Mouse (Mus musculus) embryonic facial prominence, embryonic 10.5 days (tissue): ENCODE results near the gene Fcer1g. TPM values are rescaled to one million over a fixed set of nuclear protein-coding genes. Genes with fewer than 3 reads are reported as not detected.

ENCODE experiments used
- polyA plus RNA-seq: library from polyadenylated mRNA; unstranded; fragments of >200 nt; fragmentation: Nextera tagmentation; extraction: Ambion mirVana; gene quantifications from 2 replicates; pipeline ENCODE4 v1.2.1, GENCODE M21; 2016

The Fcer1g gene
- polyA plus RNA-seq, 1 experiment from 2014 or later, result 16.5 TPM

Other genes starting within 250 kb of the Fcer1g start
- 0.31 TPM in 1 of 2 replicates, not detected in the other for gene Fcgr4, start 215.4 kb downstream of the Fcer1g start, polyA plus RNA-seq
- 3.8 and 5.5 TPM in 2 replicates for gene Fcgr3, start 169.4 kb downstream of the Fcer1g start, polyA plus RNA-seq
- gene Cfap126, start 120.4 kb downstream of the Fcer1g start, polyA plus RNA-seq, result 1.1 and 2.0 TPM in 2 replicates
- 260 and 264 TPM in 2 replicates for gene Sdhc, start 83.8 kb downstream of the Fcer1g start, polyA plus RNA-seq
- 0.48 and 0.91 TPM in 2 replicates for gene Mpz, start 83.7 kb downstream of the Fcer1g start, polyA plus RNA-seq
- gene Pcp4l1, start 38.1 kb downstream of the Fcer1g start, polyA plus RNA-seq, result 5.2 and 6.7 TPM in 2 replicates
- 0.21 TPM in 2 replicates for gene Nr1i3, start 20.4 kb downstream of the Fcer1g start, polyA plus RNA-seq
- gene Tomm40l, start 11.9 kb downstream of the Fcer1g start, polyA plus RNA-seq, result 32.4 and 33.3 TPM in 2 replicates
- 2.7 and 3.1 TPM in 2 replicates for gene Apoa2, start 9.3 kb downstream of the Fcer1g start, polyA plus RNA-seq
- gene Adamts4, start 16.1 kb upstream of the Fcer1g start, polyA plus RNA-seq, result 11.8 and 12.7 TPM in 2 replicates
- gene Ndufs2, start 17.0 kb upstream of the Fcer1g start, polyA plus RNA-seq, result 269 and 279 TPM in 2 replicates
- 68.7 and 70.8 TPM in 2 replicates for gene B4galt3, start 36.0 kb upstream of the Fcer1g start, polyA plus RNA-seq
- 52.0 and 57.5 TPM in 2 replicates for gene Ppox, start 46.8 kb upstream of the Fcer1g start, polyA plus RNA-seq
- gene Usp21, start 53.6 kb upstream of the Fcer1g start, polyA plus RNA-seq, result 106 and 107 TPM in 2 replicates
- 100 and 105 TPM in 2 replicates for gene Ufc1, start 60.7 kb upstream of the Fcer1g start, polyA plus RNA-seq
- gene Dedd, start 94.8 kb upstream of the Fcer1g start, polyA plus RNA-seq, result 50.3 and 50.4 TPM in 2 replicates
- gene Nit1, start 111.3 kb upstream of the Fcer1g start, polyA plus RNA-seq, result 33.6 and 36.8 TPM in 2 replicates
- gene Pfdn2, start 111.3 kb upstream of the Fcer1g start, polyA plus RNA-seq, result 156 TPM in 2 replicates
- gene Klhdc9, start 126.4 kb upstream of the Fcer1g start, polyA plus RNA-seq, result 1.2 and 1.6 TPM in 2 replicates
- 2.6 and 4.6 TPM in 2 replicates for gene Nectin4, start 135.7 kb upstream of the Fcer1g start, polyA plus RNA-seq
- 0.65 and 0.72 TPM in 2 replicates for gene Arhgap30, start 154.6 kb upstream of the Fcer1g start, polyA plus RNA-seq
- gene Usf1, start 176.9 kb upstream of the Fcer1g start, polyA plus RNA-seq, result 138 and 139 TPM in 2 replicates
- gene Tstd1, start 184.5 kb upstream of the Fcer1g start, polyA plus RNA-seq, result 6.0 and 9.0 TPM in 2 replicates
- 34.7 and 37.6 TPM in 2 replicates for gene F11r, start 203.2 kb upstream of the Fcer1g start, polyA plus RNA-seq